Mouse (Mus musculus) small intestine, adult 2 months (tissue): ENCODE measurements around the gene Pbx2.

ENCODE experiments used
- CTCF ChIP-seq: fragments of 200-500 bp; IDR thresholded peaks from 2 replicates; pipeline ENCODE4 v1.5.1; 2012; ENCODE audit warnings: low read depth, mild to moderate bottlenecking, control low read depth, inconsistent platforms, low read length, moderate library complexity, mixed read lengths; ENCODE audit not compliant: insufficient replicate concordance, insufficient read length; ENCODE audit errors: extremely low read depth
- POLR2A ChIP-seq: fragments of 200-500 bp; IDR thresholded peaks from 2 replicates; pipeline ENCODE4 v1.6.1; 2012; ENCODE audit warnings: low read depth, mild to moderate bottlenecking, control low read depth, inconsistent platforms, low read length, moderate library complexity

DNA sequence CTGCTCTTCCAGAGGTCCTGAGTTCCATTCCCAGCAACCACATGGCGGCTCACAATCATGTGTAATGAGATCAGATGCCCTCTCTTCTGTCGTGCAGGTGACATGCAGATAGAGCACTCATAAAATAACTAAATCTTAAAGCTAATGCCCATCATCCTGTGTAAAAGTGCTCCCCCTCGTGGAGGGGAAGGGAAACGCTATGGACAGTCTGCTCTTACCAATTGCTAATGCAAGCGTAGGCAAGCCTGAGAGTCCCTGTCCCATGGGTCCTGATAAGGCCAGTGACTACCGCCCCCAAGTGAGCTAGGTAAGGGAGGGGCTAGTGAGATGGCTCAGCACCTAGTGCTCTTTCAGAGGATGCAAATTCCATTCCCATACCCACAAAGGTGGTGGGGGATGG lies 27.9 kb downstream of the Pbx2 start:
- TF ChIP-seq CTCF (peak; percentile 48; the same call in 1 of the 2 replicates), POLR2A (no peak)
